Mouse (Mus musculus) lung, postnatal 4 days (tissue): Measurements from ENCODE around the gene Fam187a.

Experiments
- DNase-seq, 2 experiments: peaks; one replicate each; pipeline ENCODE4 v3.0.0; 2021

Gene Fam187a

GRCm38 (mm10) chr11:102895779-102896178 is 10.8 kb downstream of the Fam187a start:
- no peak for DNase-seq

GRCm38 (mm10) chr11:102896641-102897040 is 11.7 kb downstream of the Fam187a start:
- DNase-seq, result no peak

GRCm38 (mm10) chr11:102898408-102898807 is 13.4 kb downstream of the Fam187a start:
- DNase-seq, result no peak

- peak; percentile 70 to 86 for DNase-seq
Observed at GRCm38 (mm10) chr11:102900763-102901162, 15.8 kb downstream of the Fam187a start, which contains the start of gene Gfap. Gene Gfap (minus strand): TSS chr11:102900912.

- no peak for DNase-seq
Observed at GRCm38 (mm10) chr11:102901199-102901598, 16.2 kb downstream of the Fam187a start.

GRCm38 (mm10) chr11:102902107-102902506 is 17.1 kb downstream of the Fam187a start:
- DNase-seq, result no peak

- DNase-seq, result no peak
Observed at GRCm38 (mm10) chr11:102903654-102904053, 18.7 kb downstream of the Fam187a start.

GRCm38 (mm10) chr11:102911376-102911775 is 26.4 kb downstream of the Fam187a start:
- no peak for DNase-seq

GRCm38 (mm10) chr11:102915380-102915779 is 30.4 kb downstream of the Fam187a start:
- no peak for DNase-seq

GRCm38 (mm10) chr11:102918077-102918476 is 33.1 kb downstream of the Fam187a start:
- no peak for DNase-seq

GRCm38 (mm10) chr11:102921491-102921890 is 36.5 kb downstream of the Fam187a start:
- DNase-seq, result no peak

- DNase-seq, result peak; percentile 95 to 96
Observed at GRCm38 (mm10) chr11:102924557-102925350, 39.8 kb downstream of the Fam187a start, which contains the start of gene Kif18b. Gene Kif18b (minus strand): TSS chr11:102925124.

- DNase-seq, result no peak
Observed at GRCm38 (mm10) chr11:102925351-102925717, 40.4 kb downstream of the Fam187a start.

GRCm38 (mm10) chr11:102930672-102931071 is 45.7 kb downstream of the Fam187a start:
- DNase-seq, result no peak

- DNase-seq, result no peak
Observed at GRCm38 (mm10) chr11:102936272-102936671, 51.3 kb downstream of the Fam187a start.
